Mouse (Mus musculus): Measurements from ENCODE around the gene Tmf1. TPM values are rescaled to one million over a fixed set of nuclear protein-coding genes. Genes with fewer than 3 reads are reported as not detected.

Tmf1 gene
- 27.7 and 35.2 TPM in 2 replicates for polyA plus RNA-seq (2015; fragmentation: Nextera tagmentation; extraction: Ambion mirVana)

DNA sequence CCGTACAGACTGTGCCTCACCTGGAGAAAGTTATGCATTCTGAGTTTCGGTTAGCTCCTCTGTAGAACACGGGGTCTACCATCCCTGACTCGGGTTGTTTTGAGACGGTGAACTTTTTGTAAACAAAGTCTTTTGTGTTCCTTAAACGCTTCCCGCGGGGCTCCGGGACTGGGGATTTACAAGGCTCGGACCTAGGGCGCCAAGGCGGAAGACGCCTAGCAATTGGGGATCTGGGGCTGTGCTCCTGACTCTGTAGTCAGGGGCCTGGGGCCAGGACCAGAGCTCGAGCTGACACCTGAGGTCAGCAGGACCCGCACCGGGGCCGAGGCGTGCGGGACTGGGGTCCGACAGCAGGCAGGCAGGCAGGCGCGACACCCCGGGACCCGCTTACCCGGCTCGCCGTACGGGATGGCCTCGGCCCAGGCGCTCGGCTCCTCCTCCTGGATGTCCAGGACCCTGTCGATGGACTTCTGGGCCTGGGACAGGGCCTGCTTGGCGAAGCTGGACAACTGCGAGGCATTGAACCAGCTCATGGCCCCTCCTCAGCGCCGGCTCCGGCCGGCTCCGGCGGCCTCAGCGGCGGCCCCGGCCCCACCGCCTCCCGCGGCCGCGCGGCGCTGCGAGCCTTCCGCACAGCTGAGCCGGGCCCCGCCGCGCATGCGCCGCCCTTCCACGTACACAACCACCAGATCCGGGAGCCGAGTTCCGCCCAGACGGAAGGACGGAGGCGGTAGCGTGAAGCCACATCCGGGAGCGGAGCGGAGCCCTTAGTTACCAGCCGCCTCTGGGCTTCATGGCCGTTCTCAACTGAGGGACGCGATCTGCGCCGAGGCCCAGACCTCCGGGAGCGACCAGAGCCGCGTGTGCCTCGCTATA lies at the start of gene Tmf1:
Tmf1 (minus strand) TSS at position 632 of the 876 bp plus-strand sequence.
- Histone ChIP-seq H3K36me3 (ENCODE audit: control insufficient read depth, insufficient read depth, low read length) (no peaks in the 10 kb centered on the region), H3K4me1 (ENCODE audit: control insufficient read depth, insufficient read depth, low read length) (peaks cover 10% of the 10 kb centered on the region), H3K9me3 (replicated peaks; ENCODE audit: control insufficient read depth, low read length) (no peaks in the 10 kb centered on the region), H3K27ac (ENCODE audit: low read length) (peak within 1 kb of the TSS; percentile 96), H3K9ac (ENCODE audit: low read length) (peak within 1 kb of the TSS; percentile 99), H3K4me3 (replicated peaks; ENCODE audit: low read length) (peak within 1 kb of the TSS; percentile 99), H3K27me3 (ENCODE audit: control insufficient read depth, insufficient read depth, low read length) (no peaks in the 10 kb centered on the region), H3K4me2 (ENCODE audit: low read depth, low read length) (peak within 1 kb of the TSS; percentile 71)
- WGBS: under 1% methylated on average over 71 of the region's 80 CpGs
- ATAC-seq (ENCODE audit: insufficient read depth, low FRiP score): peak; percentile 99

DNA sequence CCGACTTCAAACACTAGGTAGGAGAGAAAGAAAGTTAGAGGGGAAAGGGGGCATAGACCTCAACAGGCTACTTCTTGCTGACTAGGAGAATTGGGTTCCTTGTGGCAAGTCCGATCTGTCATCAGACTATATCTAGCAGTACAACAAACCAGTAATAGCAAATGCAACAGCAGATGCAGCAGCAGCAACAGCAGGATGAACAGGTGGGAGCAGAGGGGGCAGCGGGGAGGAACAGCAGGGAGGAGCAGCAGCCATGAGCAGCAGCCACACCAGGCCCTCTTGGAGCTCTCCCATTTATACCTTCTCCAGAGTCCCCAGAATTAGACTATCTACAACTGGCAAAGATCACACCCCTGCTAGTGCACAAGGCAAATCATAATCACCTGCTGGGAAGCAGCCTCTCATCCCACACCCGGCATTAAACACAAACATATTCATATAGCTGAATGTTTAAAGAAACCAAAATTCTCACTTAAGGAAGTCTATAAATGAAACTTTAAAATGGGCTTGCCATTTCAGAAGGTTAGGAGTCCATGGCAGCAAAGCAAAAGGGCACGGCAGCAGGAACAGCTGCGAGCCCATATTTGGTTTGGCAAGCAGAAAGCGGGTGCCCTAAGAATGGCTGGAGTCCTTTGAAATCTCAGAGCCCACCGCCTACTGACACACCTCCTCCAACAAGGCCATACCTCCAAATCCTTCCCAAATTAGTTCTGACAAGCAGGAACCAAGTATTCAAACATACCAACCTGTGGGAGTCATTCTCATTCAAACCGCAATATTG lies 48.3 kb upstream of the Tmf1 start:
- WGBS: 92% methylated on average over 9 of the region's 9 CpGs
- no peak overlapping the region for H3K27ac ChIP-seq (ENCODE audit: low read length)

DNA sequence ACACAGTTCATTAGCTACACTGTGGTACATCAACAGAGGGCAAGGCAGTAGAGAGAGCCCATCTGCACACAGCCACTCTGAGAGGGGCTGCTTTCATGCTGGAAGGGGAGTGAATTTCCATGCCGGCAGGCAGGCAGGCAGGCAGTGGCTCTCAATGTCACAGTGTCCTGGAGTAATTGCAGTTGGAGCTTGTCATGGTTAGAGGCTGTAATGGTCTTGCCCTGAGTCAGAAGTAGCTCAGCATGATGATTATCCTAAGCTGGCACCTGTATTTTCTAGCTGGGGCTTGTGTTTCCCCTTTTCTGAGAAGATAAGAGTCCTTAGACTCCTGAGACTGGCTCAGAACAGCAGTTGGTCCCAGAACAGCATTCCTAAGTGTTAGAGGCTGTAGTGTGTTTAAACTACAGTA lies 47.2 kb upstream of the Tmf1 start:
- H3K4me3 ChIP-seq (replicated peaks; ENCODE audit: low read length): no peak overlapping the region
- H3K4me1 ChIP-seq (ENCODE audit: control insufficient read depth, insufficient read depth, low read length): no peaks in the 10 kb centered on the region; the same call in 1 of the 2 replicates
- H3K9me3 ChIP-seq (replicated peaks; ENCODE audit: control insufficient read depth, low read length): 0 out of 2 replicates have a peak, but pooled peaks cover 3% of the 10 kb centered on the region
- WGBS: 76% methylated on average over 1 of the region's 1 CpGs
- H3K27ac ChIP-seq (ENCODE audit: low read length): no peak overlapping the region
- ATAC-seq (ENCODE audit: insufficient read depth, low FRiP score): no peak
- H3K27me3 ChIP-seq (ENCODE audit: control insufficient read depth, insufficient read depth, low read length): no peaks in the 10 kb centered on the region
- no peak overlapping the region for H3K9ac ChIP-seq (ENCODE audit: low read length)
- H3K4me2 ChIP-seq (ENCODE audit: low read depth, low read length): no peak overlapping the region
- peaks cover 5% of the 10 kb centered on the region; the same call in 1 of the 2 replicates for H3K36me3 ChIP-seq (ENCODE audit: control insufficient read depth, insufficient read depth, low read length)

More for the DNA sequence above, 48.3 kb upstream of the Tmf1 start:
- no peaks in the 10 kb centered on the region for H3K4me1 ChIP-seq (ENCODE audit: control insufficient read depth, insufficient read depth, low read length)
- no peak overlapping the region for H3K9ac ChIP-seq (ENCODE audit: low read length)
- ATAC-seq (ENCODE audit: insufficient read depth, low FRiP score): no peak
- 0 out of 2 replicates have a peak, but pooled peaks cover 3% of the 10 kb centered on the region for H3K9me3 ChIP-seq (replicated peaks; ENCODE audit: control insufficient read depth, low read length)
- H3K4me3 ChIP-seq (replicated peaks; ENCODE audit: low read length): no peak overlapping the region
- H3K27me3 ChIP-seq (ENCODE audit: control insufficient read depth, insufficient read depth, low read length): no peaks in the 10 kb centered on the region
- H3K36me3 ChIP-seq (ENCODE audit: control insufficient read depth, insufficient read depth, low read length): peaks cover 5% of the 10 kb centered on the region; the same call in 1 of the 2 replicates
- H3K4me2 ChIP-seq (ENCODE audit: low read depth, low read length): no peak overlapping the region

DNA sequence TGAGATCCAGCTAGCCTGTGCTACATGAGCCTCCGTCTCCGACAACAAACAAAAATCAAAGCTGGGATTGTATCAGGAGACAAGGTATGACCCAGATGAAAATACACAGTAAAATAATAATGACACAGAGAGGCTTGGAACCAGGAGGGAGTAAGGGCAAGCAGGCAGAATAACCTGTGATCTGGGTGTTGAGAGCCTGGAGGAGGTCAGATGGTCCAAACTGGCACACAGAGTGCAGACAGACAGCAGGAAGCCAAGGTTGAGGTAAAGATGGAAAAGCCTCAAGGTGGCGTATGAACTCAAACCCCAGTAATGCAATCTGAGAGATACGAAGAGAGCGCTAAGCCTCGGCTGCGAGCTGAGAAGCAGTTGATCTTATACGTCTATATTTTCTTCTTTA lies 45.6 kb upstream of the Tmf1 start:
- Histone ChIP-seq H3K4me3 (replicated peaks; ENCODE audit: low read length) (no peak overlapping the region), H3K9ac (ENCODE audit: low read length) (no peak overlapping the region), H3K36me3 (ENCODE audit: control insufficient read depth, insufficient read depth, low read length) (peaks cover 5% of the 10 kb centered on the region; the same call in 1 of the 2 replicates), H3K27me3 (ENCODE audit: control insufficient read depth, insufficient read depth, low read length) (no peaks in the 10 kb centered on the region), H3K4me2 (ENCODE audit: low read depth, low read length) (no peak overlapping the region), H3K27ac (ENCODE audit: low read length) (no peak overlapping the region), H3K9me3 (replicated peaks; ENCODE audit: control insufficient read depth, low read length) (0 out of 2 replicates have a peak, but pooled peaks cover 3% of the 10 kb centered on the region), H3K4me1 (ENCODE audit: control insufficient read depth, insufficient read depth, low read length) (no peaks in the 10 kb centered on the region; the same call in 1 of the 2 replicates)
- no peak for ATAC-seq (ENCODE audit: insufficient read depth, low FRiP score)
- WGBS: 91% methylated on average over 8 of the region's 8 CpGs

DNA sequence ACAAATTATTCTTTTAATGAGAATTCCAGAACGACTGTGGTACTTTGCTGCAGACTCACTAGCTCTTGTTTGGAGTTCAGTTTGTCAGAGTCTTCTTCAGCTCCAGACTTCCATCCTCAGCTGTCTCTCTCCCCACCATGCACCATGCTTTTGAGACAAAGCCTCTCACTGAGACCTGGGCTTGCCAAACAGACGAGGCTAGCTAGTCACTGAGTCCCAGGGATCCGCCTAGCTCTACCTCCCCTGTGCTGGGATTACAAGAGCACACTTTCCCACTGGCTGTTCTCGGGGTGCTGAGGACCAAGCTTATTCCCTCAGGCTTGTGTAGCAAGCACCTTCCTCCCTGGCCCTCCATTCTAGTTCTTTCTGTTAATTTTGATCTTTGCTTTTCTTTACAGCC lies 44.6 kb upstream of the Tmf1 start:
- H3K27me3 ChIP-seq (ENCODE audit: control insufficient read depth, insufficient read depth, low read length): no peaks in the 10 kb centered on the region
- WGBS: 77% methylated on average over 4 of the region's 4 CpGs
- no peak overlapping the region for H3K4me3 ChIP-seq (replicated peaks; ENCODE audit: low read length)
- H3K9me3 ChIP-seq (replicated peaks; ENCODE audit: control insufficient read depth, low read length): 0 out of 2 replicates have a peak, but pooled peaks cover 3% of the 10 kb centered on the region
- peaks cover 5% of the 10 kb centered on the region; the same call in 1 of the 2 replicates for H3K36me3 ChIP-seq (ENCODE audit: control insufficient read depth, insufficient read depth, low read length)
- no peak overlapping the region for H3K27ac ChIP-seq (ENCODE audit: low read length)
- no peak for ATAC-seq (ENCODE audit: insufficient read depth, low FRiP score)
- H3K4me2 ChIP-seq (ENCODE audit: low read depth, low read length): no peak overlapping the region
- H3K4me1 ChIP-seq (ENCODE audit: control insufficient read depth, insufficient read depth, low read length): no peaks in the 10 kb centered on the region; the same call in 1 of the 2 replicates
- no peak overlapping the region for H3K9ac ChIP-seq (ENCODE audit: low read length)

DNA sequence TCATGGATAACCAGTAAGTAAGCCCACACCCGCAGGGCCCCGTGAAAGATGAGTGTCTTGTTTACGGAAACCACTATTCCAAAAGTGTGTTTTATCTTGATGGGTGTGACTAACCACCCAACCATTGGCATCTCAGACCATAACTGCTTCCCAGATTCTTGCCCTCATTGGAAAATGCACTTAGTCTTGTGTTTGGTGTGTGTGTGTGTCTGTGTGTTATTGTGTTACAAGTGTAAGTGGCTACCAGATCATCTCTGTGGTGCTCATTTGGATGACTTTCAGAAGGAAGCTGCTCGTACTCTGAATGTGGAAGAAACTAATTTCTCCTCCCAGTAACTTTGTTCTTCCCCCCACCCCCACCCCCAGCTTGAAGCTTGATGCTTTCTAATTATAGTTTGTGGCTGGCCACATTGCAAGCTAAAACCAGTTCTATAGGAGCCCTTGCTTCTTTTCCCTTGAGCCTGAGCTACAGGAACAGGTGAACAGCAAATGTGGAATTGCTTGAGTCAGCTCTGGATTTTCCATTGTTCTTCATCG lies 44.1 kb upstream of the Tmf1 start:
- no peak for ATAC-seq (ENCODE audit: insufficient read depth, low FRiP score)
- Histone ChIP-seq H3K9ac (ENCODE audit: low read length) (no peak overlapping the region), H3K4me3 (replicated peaks; ENCODE audit: low read length) (no peak overlapping the region), H3K4me2 (ENCODE audit: low read depth, low read length) (no peak overlapping the region), H3K9me3 (replicated peaks; ENCODE audit: control insufficient read depth, low read length) (0 out of 2 replicates have a peak, but pooled peaks cover 3% of the 10 kb centered on the region), H3K4me1 (ENCODE audit: control insufficient read depth, insufficient read depth, low read length) (no peaks in the 10 kb centered on the region; the same call in 1 of the 2 replicates), H3K27me3 (ENCODE audit: control insufficient read depth, insufficient read depth, low read length) (no peaks in the 10 kb centered on the region), H3K27ac (ENCODE audit: low read length) (no peak overlapping the region), H3K36me3 (ENCODE audit: control insufficient read depth, insufficient read depth, low read length) (peaks cover 5% of the 10 kb centered on the region; the same call in 1 of the 2 replicates)
- WGBS: 49% methylated on average over 5 of the region's 5 CpGs

DNA sequence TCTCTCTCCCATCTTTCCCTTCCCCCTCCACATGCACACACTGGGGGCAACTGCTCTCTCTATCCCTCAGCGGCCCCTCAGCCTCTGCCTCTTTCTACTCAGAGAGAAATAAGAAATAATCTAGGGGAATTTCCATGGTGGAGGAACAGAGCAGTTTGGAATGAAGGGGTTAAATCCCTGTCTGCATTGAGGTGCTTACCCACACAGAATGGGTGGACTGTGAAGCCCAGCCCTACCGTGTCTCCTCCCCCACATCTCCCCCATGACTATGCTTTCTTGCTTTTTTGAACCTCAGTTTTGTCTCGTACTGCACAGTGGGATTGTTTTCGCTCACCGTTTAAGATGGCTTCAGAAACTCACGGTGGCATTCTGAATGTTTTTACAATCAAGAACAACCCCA lies 43.4 kb upstream of the Tmf1 start:
- Histone ChIP-seq H3K36me3 (ENCODE audit: control insufficient read depth, insufficient read depth, low read length) (peaks cover 3% of the 10 kb centered on the region; the same call in 1 of the 2 replicates), H3K4me3 (replicated peaks; ENCODE audit: low read length) (no peak overlapping the region), H3K9ac (ENCODE audit: low read length) (no peak overlapping the region), H3K4me1 (ENCODE audit: control insufficient read depth, insufficient read depth, low read length) (no peaks in the 10 kb centered on the region; the same call in 1 of the 2 replicates), H3K4me2 (ENCODE audit: low read depth, low read length) (no peak overlapping the region), H3K27ac (ENCODE audit: low read length) (no peak overlapping the region), H3K9me3 (replicated peaks; ENCODE audit: control insufficient read depth, low read length) (0 out of 2 replicates have a peak, but pooled peaks cover 3% of the 10 kb centered on the region), H3K27me3 (ENCODE audit: control insufficient read depth, insufficient read depth, low read length) (no peaks in the 10 kb centered on the region)
- no peak for ATAC-seq (ENCODE audit: insufficient read depth, low FRiP score)
- 54% methylated on average over 6 of the region's 6 CpGs for WGBS

DNA sequence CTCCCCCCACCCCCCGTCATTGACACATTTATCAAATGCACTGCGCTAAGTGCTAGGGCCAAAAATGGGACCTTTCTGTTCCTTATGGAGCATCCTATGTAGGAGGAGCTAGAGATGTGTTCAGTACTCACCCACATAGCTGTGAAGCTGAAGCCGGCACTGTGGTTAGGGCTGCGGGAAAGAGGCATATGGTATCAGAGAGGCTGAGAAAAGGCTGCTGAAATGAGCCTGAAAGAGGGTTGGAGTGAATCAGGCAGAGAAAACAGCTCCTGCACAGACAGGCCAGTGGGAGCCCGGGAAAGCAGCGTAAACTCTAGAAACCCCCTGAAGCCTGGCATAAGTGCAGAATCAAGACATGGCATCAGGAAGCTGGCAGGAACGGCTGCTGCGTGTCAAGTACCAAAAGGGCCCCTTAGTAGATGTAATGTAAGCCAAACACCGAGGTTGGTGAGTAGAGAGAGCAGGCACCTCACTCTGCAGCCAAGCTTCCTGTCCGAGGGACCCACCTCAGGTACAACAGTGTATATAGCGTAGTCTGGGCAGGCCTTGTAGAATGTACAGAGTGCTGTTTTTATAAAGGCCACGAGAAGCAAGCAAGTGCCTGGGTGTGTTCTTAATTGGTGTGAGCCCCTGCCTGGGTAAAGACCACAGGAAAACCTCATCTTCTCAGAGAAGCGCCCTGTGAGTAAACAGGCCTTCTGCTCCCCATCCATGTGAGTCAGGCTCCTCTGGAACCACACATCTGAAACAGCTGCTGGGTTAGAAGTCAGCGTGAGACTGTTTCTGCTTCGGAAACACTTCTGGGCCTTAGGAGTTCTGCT lies 42.5 kb upstream of the Tmf1 start:
- Histone ChIP-seq H3K9ac (ENCODE audit: low read length) (no peak overlapping the region), H3K4me1 (ENCODE audit: control insufficient read depth, insufficient read depth, low read length) (no peaks in the 10 kb centered on the region; the same call in 1 of the 2 replicates), H3K27me3 (ENCODE audit: control insufficient read depth, insufficient read depth, low read length) (no peaks in the 10 kb centered on the region), H3K9me3 (replicated peaks; ENCODE audit: control insufficient read depth, low read length) (no peaks in the 10 kb centered on the region), H3K4me2 (ENCODE audit: low read depth, low read length) (no peak overlapping the region), H3K27ac (ENCODE audit: low read length) (no peak overlapping the region), H3K36me3 (ENCODE audit: control insufficient read depth, insufficient read depth, low read length) (no peaks in the 10 kb centered on the region), H3K4me3 (replicated peaks; ENCODE audit: low read length) (no peak overlapping the region)
- WGBS: 54% methylated on average over 15 of the region's 15 CpGs
- ATAC-seq (ENCODE audit: insufficient read depth, low FRiP score): no peak

Data from stomach, embryonic 16.5 days (tissue).